Mouse (Mus musculus): ENCODE data around the gene Bin2. TPM values are rescaled to one million over a fixed set of nuclear protein-coding genes. Genes with fewer than 3 reads are reported as not detected.

Gene Bin2
- polyA plus RNA-seq, 1 experiment from 2014 or later: 6.6 TPM

- H3K4me3 ChIP-seq (ENCODE audit: low read depth, low read length): no peak overlapping the region
- no peak overlapping the region for H3K27ac ChIP-seq (ENCODE audit: low read depth, low read length)
- H3K9ac ChIP-seq (ENCODE audit: low read depth, low read length): no peak overlapping the region
Measured at GRCm38 (mm10) chr15:100667871-100668545, 1.3 kb downstream of the Bin2 start.

GRCm38 (mm10) chr15:100667420-100667819 is 1.9 kb downstream of the Bin2 start:
- H3K4me2 ChIP-seq: no peak overlapping the region
- H3K4me3 ChIP-seq (ENCODE audit: low read depth, low read length): no peak overlapping the region
- no peaks in the 10 kb centered on the region for H3K9me3 ChIP-seq (replicated peaks; ENCODE audit: control insufficient read depth, low read length)
- no peak overlapping the region for H3K9ac ChIP-seq (ENCODE audit: low read depth, low read length)
- no peaks in the 10 kb centered on the region; the same call in 1 of the 2 replicates for H3K27me3 ChIP-seq (ENCODE audit: control insufficient read depth, insufficient read depth, low read length)
- H3K4me1 ChIP-seq (ENCODE audit: control insufficient read depth, insufficient read depth, low read length): peaks cover 11% of the 10 kb centered on the region; the same call in 1 of the 2 replicates
- no peak overlapping the region for H3K27ac ChIP-seq (ENCODE audit: low read depth, low read length)
- 50% methylated on average over 6 of the region's 6 CpGs for WGBS (ENCODE audit: insufficient replicate concordance)
- no peaks in the 10 kb centered on the region for H3K36me3 ChIP-seq (ENCODE audit: control insufficient read depth, insufficient read depth, low read length)
- ATAC-seq (replicated peaks; ENCODE audit: insufficient number of reproducible peaks, low FRiP score, low TSS enrichment): no peak

More at GRCm38 (mm10) chr15:100667871-100668545, 1.3 kb downstream of the Bin2 start:
- Histone ChIP-seq H3K36me3 (ENCODE audit: control insufficient read depth, insufficient read depth, low read length) (no peaks in the 10 kb centered on the region), H3K9me3 (replicated peaks; ENCODE audit: control insufficient read depth, low read length) (no peaks in the 10 kb centered on the region), H3K27me3 (ENCODE audit: control insufficient read depth, insufficient read depth, low read length) (no peaks in the 10 kb centered on the region; the same call in 1 of the 2 replicates), H3K4me1 (ENCODE audit: control insufficient read depth, insufficient read depth, low read length) (peaks cover 11% of the 10 kb centered on the region; the same call in 1 of the 2 replicates), H3K4me2 (no peak overlapping the region)
- 65% methylated on average over 5 of the region's 5 CpGs for WGBS (ENCODE audit: insufficient replicate concordance)
- no peak for ATAC-seq (replicated peaks; ENCODE audit: insufficient number of reproducible peaks, low FRiP score, low TSS enrichment)

- Histone ChIP-seq H3K36me3 (ENCODE audit: control insufficient read depth, insufficient read depth, low read length) (no peaks in the 10 kb centered on the region), H3K4me3 (ENCODE audit: low read depth, low read length) (no peak overlapping the region), H3K4me2 (peak overlapping the region; percentile 12; the same call in 1 of the 2 replicates), H3K9ac (ENCODE audit: low read depth, low read length) (no peak overlapping the region), H3K4me1 (ENCODE audit: control insufficient read depth, insufficient read depth, low read length) (peaks cover 11% of the 10 kb centered on the region; the same call in 1 of the 2 replicates), H3K9me3 (replicated peaks; ENCODE audit: control insufficient read depth, low read length) (no peaks in the 10 kb centered on the region), H3K27me3 (ENCODE audit: control insufficient read depth, insufficient read depth, low read length) (no peaks in the 10 kb centered on the region; the same call in 1 of the 2 replicates), H3K27ac (ENCODE audit: low read depth, low read length) (peak overlapping the region; percentile 32; the same call in 1 of the 2 replicates)
- ATAC-seq (replicated peaks; ENCODE audit: insufficient number of reproducible peaks, low FRiP score, low TSS enrichment): no peak
- 10% methylated on average over 12 of the region's 12 CpGs for WGBS (ENCODE audit: insufficient replicate concordance)
Measured at GRCm38 (mm10) chr15:100666851-100667250, 2.5 kb downstream of the Bin2 start.

GRCm38 (mm10) chr15:100666219-100666696 is 3.1 kb downstream of the Bin2 start:
- H3K36me3 ChIP-seq (ENCODE audit: control insufficient read depth, insufficient read depth, low read length): no peaks in the 10 kb centered on the region
- H3K4me1 ChIP-seq (ENCODE audit: control insufficient read depth, insufficient read depth, low read length): peaks cover 11% of the 10 kb centered on the region; the same call in 1 of the 2 replicates
- H3K9me3 ChIP-seq (replicated peaks; ENCODE audit: control insufficient read depth, low read length): no peaks in the 10 kb centered on the region
- H3K27ac ChIP-seq (ENCODE audit: low read depth, low read length): peak overlapping the region; percentile 32; the same call in 1 of the 2 replicates
- H3K4me2 ChIP-seq: peak overlapping the region; percentile 34
- H3K9ac ChIP-seq (ENCODE audit: low read depth, low read length): no peak overlapping the region
- no peaks in the 10 kb centered on the region; the same call in 1 of the 2 replicates for H3K27me3 ChIP-seq (ENCODE audit: control insufficient read depth, insufficient read depth, low read length)
- H3K4me3 ChIP-seq (ENCODE audit: low read depth, low read length): no peak overlapping the region
- 2% methylated on average over 7 of the region's 7 CpGs for WGBS (ENCODE audit: insufficient replicate concordance)
- no peak for ATAC-seq (replicated peaks; ENCODE audit: insufficient number of reproducible peaks, low FRiP score, low TSS enrichment)

- Histone ChIP-seq H3K27ac (ENCODE audit: low read depth, low read length) (peak overlapping the region; percentile 32; the same call in 1 of the 2 replicates), H3K4me1 (ENCODE audit: control insufficient read depth, insufficient read depth, low read length) (peaks cover 11% of the 10 kb centered on the region; the same call in 1 of the 2 replicates), H3K4me3 (ENCODE audit: low read depth, low read length) (no peak overlapping the region), H3K9me3 (replicated peaks; ENCODE audit: control insufficient read depth, low read length) (no peaks in the 10 kb centered on the region), H3K27me3 (ENCODE audit: control insufficient read depth, insufficient read depth, low read length) (no peaks in the 10 kb centered on the region; the same call in 1 of the 2 replicates), H3K9ac (ENCODE audit: low read depth, low read length) (no peak overlapping the region), H3K36me3 (ENCODE audit: control insufficient read depth, insufficient read depth, low read length) (no peaks in the 10 kb centered on the region), H3K4me2 (peak overlapping the region; percentile 34; the same call in 1 of the 2 replicates)
- ATAC-seq (replicated peaks; ENCODE audit: insufficient number of reproducible peaks, low FRiP score, low TSS enrichment): no peak
- WGBS (ENCODE audit: insufficient replicate concordance): 29% methylated on average over 9 of the region's 9 CpGs
Measured at GRCm38 (mm10) chr15:100665411-100666218, 3.7 kb downstream of the Bin2 start.

- whole genome bisulfite sequencing (ENCODE audit: insufficient replicate concordance): 76% methylated on average over 9 of the region's 9 CpGs
- no peak overlapping the region for H3K4me3 ChIP-seq (ENCODE audit: low read depth, low read length)
- no peaks in the 10 kb centered on the region for H3K9me3 ChIP-seq (replicated peaks; ENCODE audit: control insufficient read depth, low read length)
- ATAC-seq (replicated peaks; ENCODE audit: insufficient number of reproducible peaks, low FRiP score, low TSS enrichment): no peak
- no peak overlapping the region for H3K4me2 ChIP-seq
- H3K9ac ChIP-seq (ENCODE audit: low read depth, low read length): no peak overlapping the region
- H3K27me3 ChIP-seq (ENCODE audit: control insufficient read depth, insufficient read depth, low read length): no peaks in the 10 kb centered on the region; the same call in 1 of the 2 replicates
- H3K4me1 ChIP-seq (ENCODE audit: control insufficient read depth, insufficient read depth, low read length): peaks cover 11% of the 10 kb centered on the region; the same call in 1 of the 2 replicates
- no peak overlapping the region for H3K27ac ChIP-seq (ENCODE audit: low read depth, low read length)
- H3K36me3 ChIP-seq (ENCODE audit: control insufficient read depth, insufficient read depth, low read length): no peaks in the 10 kb centered on the region
Measured at GRCm38 (mm10) chr15:100664813-100665274, 4.5 kb downstream of the Bin2 start.

GRCm38 (mm10) chr15:100660805-100661204 is 8.5 kb downstream of the Bin2 start:
- WGBS (ENCODE audit: insufficient replicate concordance): 82% methylated on average over 5 of the region's 5 CpGs
- no peaks in the 10 kb centered on the region; the same call in 1 of the 2 replicates for H3K27me3 ChIP-seq (ENCODE audit: control insufficient read depth, insufficient read depth, low read length)

GRCm38 (mm10) chr15:100660306-100660705 is 9.0 kb downstream of the Bin2 start:
- Histone ChIP-seq H3K4me1 (ENCODE audit: control insufficient read depth, insufficient read depth, low read length) (0 out of 2 replicates have a peak, but pooled peaks cover 3% of the 10 kb centered on the region), H3K9me3 (replicated peaks; ENCODE audit: control insufficient read depth, low read length) (no peaks in the 10 kb centered on the region), H3K36me3 (ENCODE audit: control insufficient read depth, insufficient read depth, low read length) (no peaks in the 10 kb centered on the region), H3K27me3 (ENCODE audit: control insufficient read depth, insufficient read depth, low read length) (no peaks in the 10 kb centered on the region; the same call in 1 of the 2 replicates), H3K27ac (ENCODE audit: low read depth, low read length) (no peak overlapping the region), H3K4me2 (no peak overlapping the region), H3K9ac (ENCODE audit: low read depth, low read length) (no peak overlapping the region), H3K4me3 (ENCODE audit: low read depth, low read length) (no peak overlapping the region)
- 74% methylated on average over 9 of the region's 9 CpGs for WGBS (ENCODE audit: insufficient replicate concordance)
- ATAC-seq (replicated peaks; ENCODE audit: insufficient number of reproducible peaks, low FRiP score, low TSS enrichment): no peak

More at GRCm38 (mm10) chr15:100660805-100661204, 8.5 kb downstream of the Bin2 start:
- ATAC-seq (replicated peaks; ENCODE audit: insufficient number of reproducible peaks, low FRiP score, low TSS enrichment): no peak
- Histone ChIP-seq H3K27ac (ENCODE audit: low read depth, low read length) (no peak overlapping the region), H3K9ac (ENCODE audit: low read depth, low read length) (no peak overlapping the region), H3K4me1 (ENCODE audit: control insufficient read depth, insufficient read depth, low read length) (0 out of 2 replicates have a peak, but pooled peaks cover 4% of the 10 kb centered on the region), H3K9me3 (replicated peaks; ENCODE audit: control insufficient read depth, low read length) (no peaks in the 10 kb centered on the region), H3K36me3 (ENCODE audit: control insufficient read depth, insufficient read depth, low read length) (no peaks in the 10 kb centered on the region), H3K4me2 (no peak overlapping the region), H3K4me3 (ENCODE audit: low read depth, low read length) (no peak overlapping the region)
